Mouse (Mus musculus) spleen, postnatal 36 days (tissue): ENCODE data around the gene Larp4.

Experiments used
- DNase-seq, 2 experiments: peaks; one replicate each; pipeline ENCODE4 v3.0.0; 2022; ENCODE audit warnings: low spot score in 2 of 2, mixed read lengths in 1 of 2

The Larp4 gene

DNA sequence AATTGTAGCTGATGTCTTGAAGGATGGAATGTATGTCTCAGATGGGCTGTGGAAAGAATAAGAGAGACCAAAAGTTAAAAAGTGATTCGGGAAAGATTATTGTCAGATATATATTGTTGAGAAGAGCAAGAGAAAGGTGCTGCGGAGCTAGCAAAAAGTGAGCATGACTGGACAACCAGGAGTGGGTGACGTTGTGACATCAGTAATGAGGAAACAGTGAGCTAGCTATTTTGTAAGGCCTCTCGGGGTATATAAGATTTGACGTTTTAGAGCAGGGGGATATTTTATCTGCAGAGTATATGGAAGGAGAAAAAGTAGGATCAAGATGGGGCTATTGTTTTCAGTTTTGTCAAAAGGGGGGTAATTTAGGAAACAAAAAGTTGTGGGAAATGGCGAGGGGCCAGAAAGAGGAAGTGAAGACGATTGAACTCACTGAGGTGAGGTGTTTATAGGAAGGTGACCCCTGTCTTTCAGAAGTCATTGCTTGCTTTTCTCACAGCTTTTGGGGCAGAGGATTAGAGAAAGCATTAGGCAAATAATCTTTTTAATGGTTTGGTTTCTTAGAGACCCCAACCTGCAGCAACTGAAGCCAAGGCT, 34.9 kb downstream of the Larp4 start:
- DNase-seq, result peak; percentile 43 to 56

DNA sequence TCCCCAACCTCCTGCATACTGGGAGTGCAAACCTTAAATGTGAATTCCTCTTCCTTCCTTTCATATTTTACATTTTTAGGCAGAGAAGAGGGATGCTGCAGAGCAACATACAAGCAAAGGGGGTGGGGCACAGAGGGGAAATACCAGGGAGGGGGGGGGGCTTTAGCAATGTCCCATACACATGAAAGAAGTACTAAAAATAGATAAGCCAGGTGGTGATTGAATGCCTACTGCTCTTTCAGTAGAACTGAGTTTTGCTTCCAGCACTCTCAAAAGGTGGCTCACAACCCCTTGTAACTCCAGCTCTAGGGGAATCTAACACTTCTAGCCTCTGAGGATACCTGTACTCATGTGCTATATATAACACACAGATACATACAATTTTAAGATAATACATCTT, 36.3 kb downstream of the Larp4 start:
- DNase-seq, result no peak

DNA sequence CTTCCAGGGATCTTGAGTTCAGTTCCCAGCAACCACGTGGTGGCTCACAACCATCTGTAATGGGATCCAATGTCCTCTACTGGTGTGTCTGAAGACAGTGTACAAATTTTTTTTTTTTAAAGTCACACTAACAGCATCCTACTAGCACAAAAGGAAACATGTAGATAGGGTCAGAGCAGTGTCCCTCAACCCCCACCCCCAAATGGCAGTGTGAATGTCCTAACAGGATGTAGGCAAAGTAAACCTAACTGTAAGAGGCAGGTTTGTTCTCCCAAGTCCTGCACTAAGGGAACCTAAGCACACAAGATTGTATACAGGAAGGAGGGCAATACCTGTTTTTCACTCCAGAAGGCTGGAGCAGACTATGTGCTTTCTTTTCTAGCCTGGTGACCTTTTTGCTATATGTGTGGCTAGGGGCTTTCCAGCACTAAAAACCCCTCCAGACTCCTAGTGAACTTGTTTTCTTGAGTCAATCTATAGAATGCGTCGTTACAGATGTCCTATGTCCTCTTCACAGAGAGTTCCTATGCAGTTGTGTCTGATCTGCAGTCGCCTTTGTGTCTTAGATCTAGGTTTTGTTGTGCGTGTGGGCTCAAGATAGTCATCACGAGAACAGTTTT, 48.5 kb downstream of the Larp4 start:
- no peak for DNase-seq

DNA sequence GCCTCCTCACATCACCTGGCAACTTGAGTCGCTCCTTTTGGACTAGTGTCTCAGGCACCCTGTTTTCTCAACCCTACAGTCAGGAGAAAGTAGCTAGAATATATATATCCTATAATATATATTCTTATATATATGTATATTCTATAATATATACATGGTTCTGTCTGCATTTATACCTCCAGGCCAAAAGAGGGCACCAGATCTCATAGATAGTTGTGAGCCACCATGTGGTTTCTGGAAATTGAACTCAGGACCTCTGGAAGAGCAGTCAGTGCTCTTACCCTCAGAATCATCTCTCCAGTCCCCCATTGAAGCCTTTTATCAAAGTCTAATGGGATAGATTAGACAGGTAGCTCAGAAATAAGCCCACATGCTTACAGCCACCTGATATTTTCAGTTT, 51.3 kb downstream of the Larp4 start:
- DNase-seq, result no peak

DNA sequence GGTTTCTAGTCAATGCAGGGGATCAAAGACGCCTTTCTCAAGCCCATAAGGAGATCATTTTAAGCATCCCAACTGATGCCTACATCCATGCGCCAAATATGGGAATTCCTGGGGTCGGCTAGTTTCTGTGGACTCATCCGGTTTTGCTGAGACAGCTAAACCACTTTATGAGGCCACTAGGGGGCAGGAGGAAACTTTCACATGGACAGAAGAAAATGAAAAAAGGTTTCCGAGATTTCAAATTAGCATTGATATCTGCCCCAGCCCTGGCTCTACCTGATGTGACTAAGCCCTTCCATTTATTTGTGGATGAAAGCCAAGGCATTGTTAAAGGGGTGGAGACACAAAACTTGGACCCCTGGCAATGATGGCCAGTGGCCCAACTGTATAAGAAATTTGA, 53.1 kb downstream of the Larp4 start:
- DNase-seq, result peak; percentile 21 to 27

DNA sequence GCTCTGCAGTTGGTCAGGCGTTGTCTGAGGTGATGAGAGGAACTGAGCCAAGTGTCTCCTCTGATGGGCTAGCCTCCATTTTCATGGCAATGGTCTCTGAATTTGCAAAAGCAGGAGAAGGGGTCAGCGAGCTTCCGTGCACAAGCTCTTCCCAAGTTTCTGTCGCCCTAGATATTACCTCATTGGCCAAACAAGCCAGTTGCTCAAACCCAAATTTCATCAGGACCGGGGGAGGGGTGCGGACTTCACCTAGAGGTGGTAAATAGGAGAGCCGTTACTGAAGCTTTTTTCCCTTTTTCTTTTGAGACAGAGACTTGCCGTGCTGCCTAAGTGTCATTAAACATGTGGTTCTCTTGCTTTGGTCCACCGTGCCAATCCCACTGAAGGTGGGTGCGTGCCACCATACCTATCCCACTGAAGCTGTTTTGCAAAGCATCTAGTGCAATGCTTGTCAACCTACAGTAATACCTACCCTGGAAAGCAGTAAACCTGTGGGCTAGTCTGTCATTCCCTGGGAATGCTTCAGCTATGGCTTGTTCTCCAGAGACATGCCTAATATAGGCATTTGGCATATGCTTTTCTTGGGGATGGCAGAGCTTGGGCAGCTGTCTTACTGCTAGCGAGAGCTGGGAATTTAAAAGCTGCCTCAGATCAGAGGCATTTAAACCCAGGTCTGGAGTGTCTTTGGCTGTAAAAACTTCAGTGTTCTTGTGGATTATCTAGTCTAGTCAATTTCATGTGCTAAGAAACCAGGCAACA, 55.4 kb downstream of the Larp4 start:
- no peak for DNase-seq

GRCm38 (mm10) chr15:100028133-100028532, 58.3 kb downstream of the Larp4 start:
- DNase-seq, result no peak

- no peak for DNase-seq
These were observed 59.6 kb downstream of the Larp4 start for GRCm38 (mm10) chr15:100029497-100029896.

DNA sequence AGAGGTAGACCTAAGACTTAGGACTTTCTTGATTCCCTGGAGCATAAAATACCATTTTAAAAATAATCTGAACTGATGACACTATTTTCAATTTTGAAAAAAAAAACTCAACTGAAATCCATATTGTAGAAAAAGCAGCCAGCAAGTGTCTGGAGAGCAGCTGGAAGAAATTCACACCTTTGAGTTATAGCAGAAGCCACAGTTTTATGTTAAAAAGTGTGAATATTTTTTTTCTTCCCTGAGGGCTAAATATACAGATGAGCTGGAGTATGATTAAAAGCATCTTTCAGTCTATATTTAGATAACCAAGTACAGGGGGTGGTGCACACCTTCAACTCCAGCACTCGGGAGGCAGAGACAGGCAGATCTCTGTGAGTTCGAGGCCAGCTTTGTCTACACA, 60.0 kb downstream of the Larp4 start:
- DNase-seq, result no peak

DNA sequence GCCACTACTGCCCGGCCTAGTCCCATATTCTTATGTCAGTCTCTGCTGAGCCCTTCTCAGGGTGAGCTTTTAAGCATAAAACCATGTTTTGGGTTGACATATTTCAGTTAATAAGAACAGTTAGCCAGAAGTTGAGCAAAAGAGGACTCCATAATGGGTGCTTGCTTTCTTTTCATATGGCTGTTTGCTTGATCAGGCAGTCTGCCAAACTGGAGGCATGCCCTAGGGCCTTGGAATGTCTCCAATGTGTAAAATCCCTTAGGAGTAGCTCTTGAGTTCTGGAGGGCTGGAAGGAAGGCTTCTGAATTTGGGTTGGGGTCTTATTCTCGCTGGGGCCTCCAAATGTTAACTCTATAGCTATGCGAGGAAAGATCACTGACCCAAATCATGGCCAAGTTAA, 62.7 kb downstream of the Larp4 start:
- DNase-seq, result no peak

DNA sequence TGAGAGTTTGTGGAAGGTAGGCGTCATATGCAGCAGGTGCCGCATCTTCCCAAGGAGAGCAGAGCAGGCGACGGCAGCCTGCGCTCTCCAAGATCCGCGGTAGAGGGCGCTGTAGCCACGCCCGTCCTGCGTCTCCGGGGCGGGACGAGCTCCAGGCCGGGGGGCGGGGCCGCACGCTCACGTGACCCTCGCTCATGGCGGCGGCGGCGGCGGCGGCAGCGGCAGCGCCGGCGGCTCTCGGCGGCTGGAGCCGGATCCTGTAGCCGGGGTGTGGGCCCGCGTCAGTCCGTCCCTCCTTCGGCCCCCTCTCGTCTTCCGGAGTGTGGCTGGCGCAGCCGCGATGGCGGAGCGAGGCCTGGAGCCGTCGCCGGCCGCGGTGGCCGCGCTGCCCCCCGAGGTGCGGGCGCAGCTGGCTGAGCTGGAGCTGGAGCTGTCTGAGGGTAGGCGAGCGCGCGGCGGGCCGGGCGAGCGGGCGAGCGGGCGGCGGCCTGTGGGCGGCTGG, 68.7 kb downstream of the Larp4 start, which contains the start of gene Dip2b:
Gene Dip2b (plus strand): TSS at position 195 of the 502 bp plus-strand sequence.
- DNase-seq, result peak; percentile 91 to 92

DNA sequence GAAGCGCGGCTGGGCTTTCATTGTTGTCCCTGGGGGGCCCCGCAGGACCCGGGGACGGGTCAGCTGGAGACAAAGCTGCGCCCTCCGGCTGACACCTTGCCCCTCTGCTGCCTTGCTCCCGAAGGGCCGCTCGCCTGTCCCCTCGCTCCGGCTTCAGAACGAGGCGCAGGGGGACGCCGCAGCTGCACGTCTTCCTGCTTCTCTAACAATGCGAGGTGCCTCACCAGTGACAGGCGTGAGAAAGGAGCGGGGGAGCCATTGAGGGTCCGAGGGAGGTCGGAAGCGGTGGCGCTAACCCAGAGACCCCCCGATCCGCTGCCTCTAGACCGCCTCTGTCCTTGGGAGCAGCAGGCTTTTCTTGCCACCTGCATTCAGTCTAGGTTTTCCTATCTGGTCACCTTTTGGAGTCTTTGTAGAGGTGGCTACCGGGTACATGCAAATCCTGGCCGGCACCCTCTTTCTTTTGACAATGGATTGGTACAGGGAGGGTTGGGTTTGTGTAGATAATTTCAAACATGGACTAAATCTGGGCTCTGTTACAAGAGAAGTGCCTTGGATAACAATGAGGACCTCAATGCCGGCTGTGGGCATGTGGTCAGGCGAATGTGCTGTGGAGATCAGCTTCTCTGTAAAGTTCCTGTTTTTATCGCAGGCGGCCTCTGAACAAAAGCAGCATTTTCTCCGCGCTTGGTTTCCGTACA, 69.3 kb downstream of the Larp4 start:
- peak; percentile 62 to 68 for DNase-seq

DNA sequence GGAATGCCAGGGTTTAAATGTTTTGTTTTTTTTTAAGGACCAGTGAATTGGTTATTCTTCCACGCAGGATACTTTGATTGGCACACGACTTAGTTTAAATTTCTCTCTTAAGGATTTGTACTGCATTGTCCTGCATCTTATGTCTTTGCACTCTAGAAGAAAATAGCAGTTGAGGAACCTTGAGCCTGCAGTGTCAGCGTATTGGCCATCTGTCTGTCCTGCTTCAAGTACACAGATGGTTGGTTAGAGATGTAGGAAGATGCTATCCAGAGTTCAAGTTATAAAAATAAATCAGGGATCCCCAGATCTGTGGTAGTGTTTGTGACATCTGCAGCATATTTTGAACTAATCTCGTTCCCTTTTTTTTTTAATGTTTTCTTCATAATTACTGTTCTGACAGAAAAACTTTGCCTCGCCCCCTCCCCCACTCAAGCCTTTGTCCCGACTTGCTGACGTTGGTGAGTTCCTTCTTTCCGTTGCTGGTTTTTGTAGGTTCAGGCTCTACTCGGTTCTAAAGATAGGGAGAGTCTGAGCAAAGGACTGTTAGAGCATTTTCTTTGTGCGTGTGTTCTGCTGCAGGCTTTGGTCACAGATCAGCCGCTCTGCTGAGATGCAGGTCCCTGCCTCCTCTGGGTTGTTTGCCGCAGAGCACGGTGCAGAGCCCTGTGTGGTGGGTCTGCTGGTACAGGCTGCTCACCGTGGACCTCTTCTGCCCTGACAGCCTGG, 70.8 kb downstream of the Larp4 start:
- DNase-seq, result peak in 1 of 2 experiments; percentile 27

- DNase-seq, result peak; percentile 44 to 51
These were observed 71.6 kb downstream of the Larp4 start for GRCm38 (mm10) chr15:100041267-100042047.

DNA sequence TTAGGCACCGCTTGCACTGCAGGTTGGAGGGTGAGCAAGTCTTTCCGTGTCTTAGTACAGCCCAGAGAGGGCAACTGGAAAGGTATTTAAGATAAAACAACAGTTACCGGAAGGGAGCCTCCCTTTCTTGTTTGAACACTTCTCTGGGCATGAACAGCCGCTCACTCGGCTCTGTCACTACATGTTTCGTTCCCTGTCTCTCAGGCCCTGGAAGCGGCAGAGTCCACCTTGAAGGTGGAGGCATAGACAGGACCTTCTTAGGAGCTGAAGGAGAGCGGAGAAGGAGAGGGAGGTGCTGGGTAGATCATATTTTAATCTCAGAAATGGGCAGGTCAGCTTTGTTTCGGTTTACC, 72.2 kb downstream of the Larp4 start:
- DNase-seq, result no peak

DNA sequence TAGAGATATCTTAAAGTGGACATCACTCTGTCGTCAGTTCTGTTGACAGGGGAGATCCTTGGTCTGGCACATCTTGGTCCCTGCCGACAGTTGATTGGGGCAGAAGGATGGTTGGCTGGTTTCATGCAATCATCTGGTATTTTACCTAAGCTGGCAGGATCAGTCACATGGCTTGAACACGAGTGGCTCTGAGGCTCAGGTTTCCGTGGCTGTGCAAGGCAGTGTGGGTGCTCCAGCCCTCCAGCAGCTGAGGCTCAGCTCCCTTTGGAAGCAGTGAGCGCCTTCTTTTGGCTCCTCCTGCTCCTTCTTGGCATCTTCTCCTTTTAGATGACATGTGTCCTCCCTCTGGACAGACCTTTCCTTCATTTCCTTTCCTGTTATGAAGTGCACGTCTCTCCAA, 75.7 kb downstream of the Larp4 start:
- no peak for DNase-seq

- no peak for DNase-seq
These were observed 79.7 kb downstream of the Larp4 start for GRCm38 (mm10) chr15:100049496-100050087.

- DNase-seq, result no peak
These were observed 81.1 kb downstream of the Larp4 start for GRCm38 (mm10) chr15:100050940-100051339.

DNA sequence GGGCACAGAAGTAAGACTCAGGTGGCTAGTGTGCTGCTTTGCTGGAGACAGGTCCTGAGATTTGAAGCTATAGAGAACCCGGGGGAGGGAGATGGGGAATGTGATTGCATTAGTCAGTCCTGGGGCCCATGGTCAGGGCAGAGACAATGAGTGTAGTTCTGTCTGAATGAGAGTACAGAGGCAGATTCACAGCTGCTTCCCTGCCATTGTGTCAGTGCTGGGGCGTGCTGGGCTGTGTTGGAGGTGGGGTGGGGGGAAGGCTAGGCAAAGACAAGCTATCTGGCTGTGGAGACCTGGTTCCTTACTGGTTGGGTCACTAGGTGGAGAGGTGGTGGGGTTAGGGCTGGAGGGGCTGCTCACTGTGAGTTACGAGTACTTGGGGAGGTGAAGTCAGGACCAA, 82.9 kb downstream of the Larp4 start:
- DNase-seq, result no peak

DNA sequence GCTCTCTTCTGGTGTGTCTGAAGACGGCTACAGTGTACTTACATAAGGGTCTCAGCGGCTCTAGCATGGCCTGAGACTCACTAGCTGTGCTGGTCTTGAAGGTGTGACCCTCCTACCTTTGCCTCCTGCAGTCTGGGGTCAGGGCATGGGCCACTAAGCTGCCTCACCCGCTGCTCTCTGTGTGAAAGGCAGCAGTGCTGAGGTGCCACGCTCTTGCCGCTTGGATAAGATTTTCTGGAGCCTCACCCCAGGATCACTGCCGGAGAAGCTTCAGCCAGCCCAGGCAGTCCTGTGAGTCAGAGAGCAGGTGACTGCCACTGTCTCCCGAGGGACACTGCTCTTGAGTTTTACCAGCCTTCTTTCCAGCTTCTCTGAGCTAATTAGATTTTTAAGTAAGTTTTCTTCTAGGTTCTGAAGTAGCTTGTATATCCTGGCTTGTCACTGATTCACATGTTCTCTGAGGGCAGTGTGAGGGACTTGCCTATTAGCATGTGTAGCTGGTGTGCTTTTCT, 86.6 kb downstream of the Larp4 start:
- no peak for DNase-seq
